Mouse (Mus musculus) olfactory bulb, adult 2 months (tissue): ENCODE data around the gene Galntl6. TPM values are rescaled to one million over a fixed set of nuclear protein-coding genes. Genes with fewer than 3 reads are reported as not detected.

Experiments used
- H3K27ac ChIP-seq: fragments of 200-500 bp; 2 replicates; pipeline ENCODE4 v1.5.1; 2012; ENCODE audit warnings: low read depth, low read length; ENCODE audit not compliant: insufficient read depth
- H3K4me1 ChIP-seq: fragments of 200-500 bp; 2 replicates; pipeline ENCODE4 v1.6.1; 2012; ENCODE audit warnings: low read length; ENCODE audit not compliant: control insufficient read depth, insufficient read depth
- H3K4me3 ChIP-seq: fragments of 200-500 bp; 2 replicates; pipeline ENCODE4 v1.5.1; 2012; ENCODE audit warnings: mild to moderate bottlenecking, low read depth, low read length, moderate library complexity; ENCODE audit not compliant: insufficient read depth
- CTCF ChIP-seq: fragments of 200-500 bp; IDR thresholded peaks from 2 replicates; pipeline ENCODE4 v1.5.1; 2012; ENCODE audit warnings: low read depth, mild to moderate bottlenecking, low read length, moderate library complexity; ENCODE audit not compliant: insufficient read depth
- POLR2A ChIP-seq: fragments of 200-500 bp; IDR thresholded peaks from 2 replicates; pipeline ENCODE4 v1.6.1; 2012; ENCODE audit warnings: mild to moderate bottlenecking, low read depth, low read length, moderate library complexity; ENCODE audit not compliant: insufficient read depth
- WGBS: fragments of 180-500 bp; shearing (Covaris S2); methylation state at CpG from one replicate; pipeline ENCODE4 v1.1.7; 2018; 5-methylcytosine and 5-hydroxymethylcytosine counted together
- polyA plus RNA-seq: library from polyadenylated mRNA; stranded (reverse); fragments of >200 nt; gene quantifications from 2 replicates; pipeline ENCODE4 v1.2.4, GENCODE M21; 2012; ENCODE audit warnings: low replicate concordance; ENCODE audit not compliant: missing spikeins, insufficient read depth, insufficient read length

Gene Galntl6
- polyA plus RNA-seq, 1 experiment = not detected

DNA sequence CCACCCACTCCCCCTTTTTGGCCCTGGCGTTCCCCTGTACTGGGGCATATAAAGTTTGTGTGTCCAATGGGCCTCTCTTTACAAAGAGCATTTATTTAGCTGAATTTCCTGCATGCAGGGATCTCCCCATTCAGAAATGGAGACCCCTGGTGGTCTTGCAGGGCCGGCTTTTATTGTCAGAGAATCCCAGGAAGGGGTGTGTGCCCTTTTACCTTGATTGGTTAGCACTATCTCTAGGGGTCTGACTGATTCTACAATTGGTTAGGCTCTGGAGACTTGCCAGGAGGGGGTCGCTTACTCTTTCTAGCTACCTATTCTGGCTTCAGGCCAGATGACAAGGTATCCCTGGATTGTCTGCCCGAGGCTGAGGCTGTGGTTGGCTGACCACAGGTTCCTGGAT is 1119.0 kb downstream of the Galntl6 start:
- 53% methylated on average over 4 of the region's 4 CpGs for WGBS
- H3K4me3 ChIP-seq = no peak overlapping the region
- no peaks in the 10 kb centered on the region for H3K4me1 ChIP-seq
- no peak overlapping the region for H3K27ac ChIP-seq
- TF ChIP-seq POLR2A = no peak
- no peak for TF ChIP-seq CTCF

DNA sequence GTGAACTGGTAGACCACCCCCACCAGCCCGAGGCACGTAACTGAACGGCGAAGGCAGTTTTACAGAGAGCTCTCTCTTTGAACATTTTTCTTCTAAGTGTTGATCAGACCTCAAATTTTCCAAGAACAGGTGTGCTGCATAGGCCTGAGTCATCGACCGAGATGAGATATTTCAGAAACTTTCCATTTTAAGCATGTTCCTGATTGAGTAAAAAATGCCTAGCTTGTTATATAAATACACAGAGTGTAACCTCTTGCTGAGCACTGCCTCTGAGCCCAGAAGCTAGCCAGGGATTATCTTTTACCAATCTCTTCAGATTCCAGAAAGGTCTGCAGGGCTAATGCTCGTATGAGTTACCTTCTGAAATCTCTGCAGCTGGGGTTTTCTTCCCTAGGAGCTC is 1120.2 kb downstream of the Galntl6 start:
- Histone ChIP-seq H3K27ac (no peak overlapping the region), H3K4me1 (no peaks in the 10 kb centered on the region), H3K4me3 (no peak overlapping the region)
- TF ChIP-seq POLR2A (no peak), CTCF (no peak)
- WGBS = 74% methylated on average over 7 of the region's 7 CpGs

DNA sequence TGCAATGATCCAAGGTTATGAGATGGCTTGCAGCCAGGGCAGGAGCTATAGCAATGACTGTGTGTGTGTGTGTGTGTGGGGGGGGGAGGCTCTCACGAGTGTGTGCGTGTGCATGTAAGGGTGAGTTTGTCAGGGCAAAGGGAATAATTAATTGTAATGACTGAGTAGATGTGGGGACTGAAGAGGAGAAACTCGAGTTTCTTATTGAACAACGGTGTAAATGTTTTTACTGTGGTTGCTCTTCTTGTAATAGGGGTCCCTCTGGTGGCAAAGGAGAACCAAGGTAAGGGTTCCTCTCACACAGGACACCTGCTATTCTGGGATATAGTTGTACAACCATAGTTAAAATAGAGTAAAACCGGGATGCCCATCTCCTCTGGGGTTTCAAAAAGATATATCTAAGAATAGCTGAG is 1121.1 kb downstream of the Galntl6 start:
- Histone ChIP-seq H3K4me3 (no peak overlapping the region), H3K27ac (no peak overlapping the region), H3K4me1 (no peaks in the 10 kb centered on the region)
- TF ChIP-seq POLR2A = no peak
- TF ChIP-seq CTCF = no peak
- 16% methylated on average over 5 of the region's 5 CpGs for WGBS

DNA sequence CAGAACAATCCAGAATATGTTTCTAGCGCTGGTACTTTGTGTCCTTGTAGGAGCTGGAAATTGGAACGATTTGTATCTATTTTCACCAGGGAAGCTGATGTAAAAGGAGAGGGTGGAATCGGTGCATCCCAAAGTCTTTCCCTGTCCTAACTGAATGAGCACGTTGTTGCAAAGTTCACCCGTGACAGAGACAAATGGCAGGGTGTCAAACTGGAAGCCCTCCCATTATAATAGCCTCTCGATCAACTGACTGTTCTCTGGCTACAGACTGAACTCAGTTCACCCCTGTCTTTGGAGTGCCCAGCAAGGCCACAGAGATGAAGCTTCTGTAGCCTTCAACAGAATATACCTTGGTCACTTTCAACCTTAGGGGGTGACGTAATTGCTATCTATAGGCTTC is 1132.9 kb downstream of the Galntl6 start:
- no peak overlapping the region for H3K4me3 ChIP-seq
- 71% methylated on average over 7 of the region's 7 CpGs for WGBS
- H3K4me1 ChIP-seq = no peaks in the 10 kb centered on the region
- TF ChIP-seq CTCF (no peak), POLR2A (no peak)
- no peak overlapping the region for H3K27ac ChIP-seq

DNA sequence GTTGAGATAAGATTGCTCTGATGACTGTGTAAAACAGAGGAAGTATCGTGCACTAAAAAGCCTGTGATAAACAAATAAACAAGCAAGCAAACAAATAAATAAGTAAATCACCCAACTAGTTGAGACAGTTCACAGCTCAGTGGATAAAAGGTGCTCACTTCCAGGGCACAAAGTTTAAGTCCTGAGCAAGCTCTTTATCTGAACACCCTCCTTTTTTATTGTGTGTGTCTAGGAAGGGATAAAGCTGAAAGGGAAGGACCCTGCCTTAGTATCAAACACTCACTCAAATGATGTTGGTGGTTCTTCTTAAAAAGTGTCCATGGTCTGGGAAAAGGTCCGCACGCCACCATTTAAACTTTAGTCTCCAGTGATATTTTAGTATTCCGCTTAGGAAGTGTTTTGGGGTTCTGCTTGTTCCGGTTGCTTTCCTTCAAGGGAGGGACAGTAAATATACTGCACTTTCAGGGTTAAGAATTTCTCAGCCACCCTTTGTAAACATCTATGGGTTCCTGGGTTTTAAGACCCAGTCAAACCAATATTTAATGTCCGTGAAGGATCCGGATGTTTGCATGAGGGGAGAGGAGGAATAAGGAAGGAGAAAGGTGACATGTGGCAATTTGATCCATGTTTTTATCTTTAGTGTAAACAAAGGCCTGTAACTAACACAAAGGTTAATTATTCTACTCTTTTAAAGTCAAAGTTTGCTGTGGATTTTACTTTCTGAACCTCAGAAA is 1134.3 kb downstream of the Galntl6 start:
- Histone ChIP-seq H3K27ac (no peak overlapping the region), H3K4me1 (no peaks in the 10 kb centered on the region), H3K4me3 (no peak overlapping the region)
- no peak for TF ChIP-seq POLR2A
- WGBS = 82% methylated on average over 7 of the region's 7 CpGs

DNA sequence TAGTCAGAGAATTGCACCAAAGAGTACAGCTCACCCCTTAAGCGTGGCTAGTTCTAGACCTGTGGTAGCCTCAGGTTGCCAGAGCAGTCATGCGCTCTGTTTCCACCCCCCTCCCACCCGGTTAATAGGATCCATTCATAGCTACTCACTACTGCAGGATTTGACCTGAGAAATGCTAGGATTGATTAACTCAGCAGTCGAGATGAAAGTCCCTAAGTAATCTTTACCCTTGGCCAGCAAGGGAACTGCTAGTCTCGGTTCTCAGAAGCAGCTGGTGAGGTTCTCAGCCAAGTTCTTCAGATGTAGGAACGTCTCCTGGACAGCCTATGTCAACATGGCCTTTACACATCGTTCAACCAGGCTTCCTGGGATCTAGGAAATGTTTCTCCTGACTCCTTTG is 1135.7 kb downstream of the Galntl6 start:
- TF ChIP-seq POLR2A (no peak), CTCF (no peak)
- Histone ChIP-seq H3K27ac (no peak overlapping the region), H3K4me1 (no peaks in the 10 kb centered on the region), H3K4me3 (no peak overlapping the region)
- 65% methylated on average over 7 of the region's 7 CpGs for WGBS

DNA sequence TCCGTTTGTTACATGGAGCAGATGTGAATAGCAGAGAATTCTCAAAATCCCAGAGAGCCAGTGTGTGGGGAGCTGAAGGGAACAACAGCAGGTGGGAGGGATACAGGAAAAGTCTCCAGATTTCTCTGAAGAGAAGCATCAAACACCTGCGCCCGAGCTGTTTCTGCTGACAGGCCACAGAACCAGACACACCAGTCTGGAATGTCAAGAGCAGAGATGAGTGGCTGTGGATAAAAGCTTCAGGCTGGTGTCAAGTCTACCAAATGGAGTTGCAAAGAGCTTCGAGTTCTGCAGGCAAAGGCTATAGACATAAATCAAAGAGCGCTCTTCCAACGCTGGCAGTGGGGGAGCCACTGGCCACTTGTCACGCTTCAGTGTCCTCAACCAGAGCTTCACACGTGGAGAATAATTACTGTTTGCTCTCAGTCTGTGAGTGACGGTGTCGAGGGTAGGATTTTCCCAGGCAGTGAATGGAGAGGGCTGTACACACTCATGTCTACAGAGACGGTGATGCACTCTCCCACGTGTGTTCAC is 1139.6 kb downstream of the Galntl6 start:
- H3K4me1 ChIP-seq = no peaks in the 10 kb centered on the region
- no peak for TF ChIP-seq CTCF
- TF ChIP-seq POLR2A = no peak
- H3K27ac ChIP-seq = no peak overlapping the region
- no peak overlapping the region for H3K4me3 ChIP-seq
- WGBS = 57% methylated on average over 12 of the region's 12 CpGs

DNA sequence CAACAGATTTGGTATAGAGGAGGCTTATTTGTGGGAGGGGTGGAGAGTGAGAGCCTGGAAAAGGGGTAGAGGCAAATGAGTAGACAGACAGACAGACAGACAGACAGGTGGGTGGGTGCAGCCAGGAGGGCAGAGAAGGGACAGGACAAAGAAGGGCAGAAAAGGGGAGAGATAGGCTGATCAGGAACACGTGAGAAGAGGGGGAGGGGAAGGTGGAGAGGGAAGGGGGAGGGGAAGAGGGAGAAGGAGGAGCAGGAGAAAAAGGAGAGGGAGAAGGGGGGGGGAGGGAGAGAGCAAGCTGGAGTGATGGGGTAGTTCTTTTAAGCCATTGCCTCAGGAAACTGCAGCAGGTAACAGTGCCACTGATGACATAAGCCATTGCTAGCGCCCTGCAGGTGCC is 1144.9 kb downstream of the Galntl6 start:
- Histone ChIP-seq H3K4me3 (no peak overlapping the region), H3K27ac (no peak overlapping the region), H3K4me1 (peaks cover 6% of the 10 kb centered on the region)
- 65% methylated on average over 2 of the region's 2 CpGs for WGBS
- TF ChIP-seq CTCF (no peak), POLR2A (no peak)

DNA sequence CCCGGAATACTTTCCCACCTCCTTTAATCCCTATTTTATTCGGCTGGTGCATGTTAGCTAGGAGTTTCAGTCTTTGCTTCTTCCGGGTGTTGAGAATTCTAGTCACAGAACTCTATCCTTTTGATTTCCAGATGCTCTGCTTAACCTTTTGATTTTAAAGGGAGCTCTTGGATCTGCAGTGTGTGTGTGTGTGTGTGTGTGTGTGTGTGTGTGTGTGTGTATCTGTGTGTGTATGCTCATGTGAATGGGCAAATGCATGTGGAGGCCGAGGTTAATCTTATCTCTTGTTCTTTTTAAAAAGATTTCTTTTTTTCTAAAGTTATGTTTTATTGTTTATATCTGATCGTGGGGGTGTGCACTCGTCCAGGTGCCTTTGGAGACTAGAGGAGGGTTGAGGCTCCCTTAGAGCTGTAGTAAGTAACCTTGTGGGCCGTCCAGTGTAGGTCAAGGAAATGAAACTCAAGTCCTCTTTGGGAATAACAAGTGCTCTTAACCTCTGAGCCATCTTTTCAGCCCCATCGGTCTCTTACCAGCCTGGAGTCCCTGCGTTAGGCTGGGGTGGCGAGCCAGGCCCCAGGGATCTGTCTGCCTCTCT is 1145.9 kb downstream of the Galntl6 start:
- TF ChIP-seq POLR2A = no peak
- TF ChIP-seq CTCF = no peak
- H3K27ac ChIP-seq = no peak overlapping the region
- peaks cover 6% of the 10 kb centered on the region for H3K4me1 ChIP-seq
- no peak overlapping the region for H3K4me3 ChIP-seq
- 59% methylated on average over 10 of the region's 10 CpGs for WGBS
